Mouse (Mus musculus) kidney, adult 2 months (tissue): ENCODE measurements around the gene Gdpd4. TPM values are rescaled to one million over a fixed set of nuclear protein-coding genes. Genes with fewer than 3 reads are reported as not detected.

ENCODE experiments used
- DNase-seq: peaks from one replicate; pipeline ENCODE4 v3.0.0; 2021
- H3K27ac ChIP-seq: fragments of 200-500 bp; 2 replicates; pipeline ENCODE4 v1.5.1; 2012; ENCODE audit warnings: low read depth, low read length, control low read depth, inconsistent platforms; ENCODE audit not compliant: insufficient read depth
- H3K27me3 ChIP-seq: fragments of 200-500 bp; replicated peaks from 2 replicates; pipeline ENCODE4 v1.6.1; 2012; ENCODE audit warnings: mild to moderate bottlenecking, moderate library complexity, low read length, inconsistent platforms; ENCODE audit not compliant: control insufficient read depth, insufficient read depth
- H3K36me3 ChIP-seq: fragments of 200-500 bp; 2 replicates; pipeline ENCODE4 v1.6.1; 2012; ENCODE audit warnings: mild to moderate bottlenecking, moderate library complexity, low read length, inconsistent platforms; ENCODE audit not compliant: control insufficient read depth, insufficient read depth
- H3K4me1 ChIP-seq: fragments of 200-500 bp; 2 replicates; pipeline ENCODE4 v1.6.1; 2011; ENCODE audit warnings: low read length; ENCODE audit not compliant: control insufficient read depth, insufficient read depth
- H3K4me3 ChIP-seq: fragments of 200-500 bp; 2 replicates; pipeline ENCODE4 v1.5.1; 2011; ENCODE audit warnings: mild to moderate bottlenecking, low read depth, low read length, control low read depth; ENCODE audit not compliant: insufficient read depth
- CTCF ChIP-seq: fragments of 200-500 bp; conservative IDR thresholded peaks from 2 replicates; pipeline ENCODE4 v1.5.1; 2011; ENCODE audit warnings: low read depth, mild to moderate bottlenecking, control low read depth, low read length, moderate library complexity, mixed read lengths; ENCODE audit not compliant: insufficient read depth, insufficient read length
- POLR2A ChIP-seq: fragments of 200-500 bp; IDR thresholded peaks from one replicate; pipeline ENCODE4 v1.6.1; 2011; ENCODE audit warnings: low read depth, low read length, control low read depth
- WGBS: fragments of 180-500 bp; shearing (Covaris S2); methylation state at CpG from one replicate; pipeline ENCODE4 v1.1.7; 2018; 5-methylcytosine and 5-hydroxymethylcytosine counted together
- polyA plus RNA-seq: library from polyadenylated mRNA; depleted of rRNA; stranded (reverse); fragments of >200 nt; gene quantifications from 2 replicates; pipeline ENCODE4 v1.2.3, GENCODE M21; 2012; rRNA removed

Gene Gdpd4
- polyA plus RNA-seq, 1 experiment: not detected

DNA sequence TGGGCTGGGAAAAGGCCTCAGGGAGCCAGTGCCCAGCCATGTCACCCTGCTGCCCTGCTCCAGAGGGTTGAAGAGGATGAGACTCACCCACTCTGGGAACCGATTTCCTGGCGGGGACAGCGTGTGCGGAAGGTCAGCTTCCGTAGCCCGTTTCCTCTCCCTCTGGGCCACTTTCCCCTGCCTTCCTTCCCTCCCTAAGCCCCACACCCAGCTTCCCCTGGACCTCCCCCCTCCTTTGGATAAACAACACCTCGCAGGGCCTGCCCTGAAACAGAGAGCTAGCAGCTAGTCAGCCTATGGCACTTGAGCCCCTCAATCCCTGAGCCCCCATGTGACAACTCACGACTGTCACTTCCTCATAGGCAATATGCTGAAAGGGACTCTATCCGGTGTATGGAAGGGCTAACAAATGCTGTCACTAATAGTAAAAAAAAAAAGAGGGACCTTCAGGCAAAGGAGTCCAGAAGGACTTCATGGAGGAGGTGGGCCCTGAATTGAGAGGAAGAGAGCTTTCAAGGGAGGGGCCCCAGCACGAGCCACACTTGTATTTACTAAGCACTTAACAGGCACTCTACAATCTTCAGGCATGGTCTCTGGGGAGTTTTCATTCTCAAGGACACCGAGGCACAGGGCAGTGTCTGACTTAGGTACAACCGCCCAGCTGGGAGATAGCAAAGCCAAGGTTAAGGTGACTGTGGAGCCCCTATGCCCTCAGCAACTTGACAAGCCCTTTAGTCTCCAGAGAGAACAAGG lies 165.0 kb downstream of the Gdpd4 start:
- H3K27ac ChIP-seq: peak overlapping the region; percentile 13; the same call in 1 of the 2 replicates
- peak overlapping the region; percentile 10 for H3K4me3 ChIP-seq
- H3K4me1 ChIP-seq: no peaks in the 10 kb centered on the region
- no peaks in the 10 kb centered on the region for H3K36me3 ChIP-seq
- no peak for TF ChIP-seq CTCF
- TF ChIP-seq POLR2A: no peak
- H3K27me3 ChIP-seq: no peaks in the 10 kb centered on the region
- WGBS: 52% methylated on average over 12 of the region's 12 CpGs
- DNase-seq: peak; percentile 32

DNA sequence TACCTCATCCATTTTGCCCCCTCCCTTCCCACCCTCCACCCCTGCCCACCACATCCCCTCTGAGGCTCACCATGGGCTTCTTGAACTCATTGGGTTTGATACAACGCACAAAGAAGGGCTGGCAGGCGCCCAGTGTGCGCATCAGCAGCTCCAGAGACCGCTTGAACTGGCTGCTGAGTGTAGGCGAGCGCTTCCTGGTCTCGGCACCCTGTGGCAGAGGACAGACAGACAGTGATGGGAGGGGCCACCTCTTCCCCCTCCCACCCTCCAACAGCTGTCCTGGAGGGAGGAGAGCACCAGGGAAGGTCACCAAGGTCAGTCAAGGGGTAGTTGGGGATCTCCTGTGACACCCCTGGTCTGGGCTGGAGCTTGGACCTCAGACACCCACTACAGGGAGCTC lies 165.6 kb downstream of the Gdpd4 start:
- peak; percentile 25 for DNase-seq
- no peaks in the 10 kb centered on the region for H3K36me3 ChIP-seq
- no peak overlapping the region for H3K27ac ChIP-seq
- H3K27me3 ChIP-seq: no peaks in the 10 kb centered on the region
- TF ChIP-seq CTCF (no peak), POLR2A (no peak)
- 70% methylated on average over 7 of the region's 7 CpGs for WGBS
- peak overlapping the region; percentile 10 for H3K4me3 ChIP-seq
- no peaks in the 10 kb centered on the region for H3K4me1 ChIP-seq

DNA sequence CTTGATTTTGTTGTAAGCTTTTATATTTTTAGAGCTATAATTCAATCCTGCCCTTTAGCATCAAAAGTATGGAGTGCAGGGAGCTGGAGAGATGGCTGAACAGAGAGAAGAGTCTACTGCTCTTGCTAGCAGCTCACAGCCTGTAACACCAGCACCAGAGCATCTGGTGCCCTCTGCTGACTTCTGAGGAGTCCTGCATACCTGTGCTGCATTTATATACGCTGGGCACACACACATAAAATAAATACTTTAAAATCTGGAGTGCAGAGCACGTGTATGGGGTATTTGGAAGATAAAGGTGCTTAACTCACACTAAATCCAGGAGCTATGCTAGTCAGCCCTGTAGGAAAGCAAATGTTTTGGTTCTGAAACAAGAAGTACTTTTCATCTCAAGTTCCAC lies 166.6 kb downstream of the Gdpd4 start:
- Histone ChIP-seq H3K36me3 (no peaks in the 10 kb centered on the region), H3K27me3 (no peaks in the 10 kb centered on the region), H3K4me3 (no peak overlapping the region), H3K27ac (no peak overlapping the region), H3K4me1 (no peaks in the 10 kb centered on the region)
- peak; percentile 61 for TF ChIP-seq CTCF
- no peak for TF ChIP-seq POLR2A
- WGBS: 59% methylated on average over 2 of the region's 2 CpGs
- DNase-seq: peak; percentile 26

DNA sequence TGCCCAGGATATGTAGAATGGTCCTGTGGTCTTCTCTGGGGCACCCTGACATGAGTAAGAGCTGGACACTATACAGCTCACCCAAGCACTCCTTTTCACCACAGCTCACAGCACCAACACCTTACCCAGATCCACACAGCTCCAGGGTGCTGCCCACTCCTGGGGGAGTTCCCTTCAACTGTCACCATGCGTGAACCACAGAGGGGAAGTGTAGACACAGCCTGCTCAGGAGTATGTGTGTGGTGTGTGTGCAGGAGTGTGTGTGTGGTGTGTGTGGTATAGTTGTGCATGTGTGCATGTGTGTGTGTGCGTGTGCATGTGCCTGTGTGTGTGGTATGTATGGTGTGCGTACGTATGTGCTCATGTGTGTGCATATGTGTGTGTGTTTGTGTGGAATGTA lies 176.1 kb downstream of the Gdpd4 start:
- no peak for DNase-seq
- Histone ChIP-seq H3K36me3 (no peaks in the 10 kb centered on the region), H3K27ac (no peak overlapping the region), H3K4me3 (no peak overlapping the region), H3K27me3 (no peaks in the 10 kb centered on the region), H3K4me1 (no peaks in the 10 kb centered on the region)
- WGBS: 99% methylated on average over 4 of the region's 4 CpGs
- TF ChIP-seq CTCF (no peak), POLR2A (no peak)

DNA sequence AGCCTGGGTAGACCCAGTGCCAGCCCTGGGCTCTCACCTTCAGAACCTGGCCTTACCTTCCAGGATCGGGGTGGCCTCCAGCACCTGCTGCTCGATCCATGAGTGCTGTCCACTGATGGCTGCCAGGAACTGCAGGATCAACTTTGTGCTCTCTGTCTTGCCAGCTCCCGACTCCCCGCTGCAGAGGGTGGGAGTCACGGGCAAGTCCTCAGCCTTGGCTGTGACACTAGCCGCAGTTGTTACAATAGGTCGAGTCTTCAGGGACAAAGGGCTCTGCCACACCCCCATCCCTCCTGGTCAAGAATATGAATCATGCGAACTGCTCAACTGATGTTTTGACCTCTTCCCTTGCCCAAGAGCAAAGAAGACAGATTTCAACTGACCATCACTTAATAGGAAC lies 177.8 kb downstream of the Gdpd4 start:
- Histone ChIP-seq H3K4me1 (no peaks in the 10 kb centered on the region), H3K4me3 (no peak overlapping the region), H3K36me3 (no peaks in the 10 kb centered on the region), H3K27me3 (no peaks in the 10 kb centered on the region), H3K27ac (no peak overlapping the region)
- TF ChIP-seq POLR2A (no peak), CTCF (no peak)
- 96% methylated on average over 8 of the region's 8 CpGs for WGBS
- no peak for DNase-seq

Other genes with a start within 250 kb of the Gdpd4 start
- 23.5 and 28.7 TPM in 2 replicates for gene Clns1a, start 223.3 kb upstream of the Gdpd4 start, polyA plus RNA-seq
- 62.0 and 65.9 TPM in 2 replicates for gene Aqp11, start 181.7 kb upstream of the Gdpd4 start, polyA plus RNA-seq
- 25.1 and 30.3 TPM in 2 replicates for gene Pak1, start 131.4 kb upstream of the Gdpd4 start, polyA plus RNA-seq
- gene Myo7a, start 199.6 kb downstream of the Gdpd4 start, polyA plus RNA-seq: 24.6 and 29.8 TPM in 2 replicates
- 0.53 and 1.3 TPM in 2 replicates for gene Omp, start 225.5 kb downstream of the Gdpd4 start, polyA plus RNA-seq